Mouse (Mus musculus) spleen, postnatal 14 days (tissue): ENCODE data around the gene Fkbpl.

Experiments used
- DNase-seq, 2 experiments: peaks; one replicate each; pipeline ENCODE4 v3.0.0; 2021 to 2022; ENCODE audit warnings: low spot score in 2 of 2

Gene Fkbpl

GRCm38 (mm10) chr17:34648141-34648890 is 3.8 kb downstream of the Fkbpl start:
- no peak for DNase-seq

- no peak for DNase-seq
Observed at GRCm38 (mm10) chr17:34649106-34649864, 4.7 kb downstream of the Fkbpl start.

- no peak for DNase-seq
Observed at GRCm38 (mm10) chr17:34650781-34651180, 6.2 kb downstream of the Fkbpl start.

GRCm38 (mm10) chr17:34651507-34652221 is 7.1 kb downstream of the Fkbpl start:
- DNase-seq: peak in 1 of 2 experiments; percentile 45

GRCm38 (mm10) chr17:34652546-34652945 is 8.0 kb downstream of the Fkbpl start:
- DNase-seq: no peak

- DNase-seq: no peak
Observed at GRCm38 (mm10) chr17:34652985-34653384, 8.4 kb downstream of the Fkbpl start.

GRCm38 (mm10) chr17:34653746-34654285 is 9.3 kb downstream of the Fkbpl start:
- peak in 1 of 2 experiments; percentile 52 for DNase-seq

- DNase-seq: no peak
Observed at GRCm38 (mm10) chr17:34654392-34654791, 9.8 kb downstream of the Fkbpl start.

GRCm38 (mm10) chr17:34655160-34655559 is 10.6 kb downstream of the Fkbpl start:
- DNase-seq: no peak

GRCm38 (mm10) chr17:34655581-34655991 is 11.0 kb downstream of the Fkbpl start:
- no peak for DNase-seq

- DNase-seq: no peak
Observed at GRCm38 (mm10) chr17:34656666-34657065, 12.1 kb downstream of the Fkbpl start.

- DNase-seq: no peak
Observed at GRCm38 (mm10) chr17:34657271-34657670, 12.7 kb downstream of the Fkbpl start.

- no peak for DNase-seq
Observed at GRCm38 (mm10) chr17:34658145-34658544, 13.6 kb downstream of the Fkbpl start.

GRCm38 (mm10) chr17:34658591-34658990 is 14.0 kb downstream of the Fkbpl start:
- DNase-seq: no peak

- DNase-seq: no peak
Observed at GRCm38 (mm10) chr17:34659181-34659896, 14.8 kb downstream of the Fkbpl start.

- no peak for DNase-seq
Observed at GRCm38 (mm10) chr17:34659897-34660214, 15.3 kb downstream of the Fkbpl start.

- DNase-seq: no peak
Observed at GRCm38 (mm10) chr17:34660259-34660820, 15.8 kb downstream of the Fkbpl start.

GRCm38 (mm10) chr17:34661121-34661591 is 16.6 kb downstream of the Fkbpl start:
- no peak for DNase-seq

- no peak for DNase-seq
Observed at GRCm38 (mm10) chr17:34662468-34662867, 17.9 kb downstream of the Fkbpl start.

- DNase-seq: no peak
Observed at GRCm38 (mm10) chr17:34662978-34663377, 18.4 kb downstream of the Fkbpl start.

- no peak for DNase-seq
Observed at GRCm38 (mm10) chr17:34663558-34663957, 19.0 kb downstream of the Fkbpl start.
